Mouse (Mus musculus): ENCODE measurements around the gene Ubash3a. TPM values are rescaled to one million over a fixed set of nuclear protein-coding genes. Genes with fewer than 3 reads are reported as not detected.

Gene Ubash3a
- total and polyA plus RNA-seq, 3 experiments: 27.6 to 57.4 (median 30.2) TPM

DNA sequence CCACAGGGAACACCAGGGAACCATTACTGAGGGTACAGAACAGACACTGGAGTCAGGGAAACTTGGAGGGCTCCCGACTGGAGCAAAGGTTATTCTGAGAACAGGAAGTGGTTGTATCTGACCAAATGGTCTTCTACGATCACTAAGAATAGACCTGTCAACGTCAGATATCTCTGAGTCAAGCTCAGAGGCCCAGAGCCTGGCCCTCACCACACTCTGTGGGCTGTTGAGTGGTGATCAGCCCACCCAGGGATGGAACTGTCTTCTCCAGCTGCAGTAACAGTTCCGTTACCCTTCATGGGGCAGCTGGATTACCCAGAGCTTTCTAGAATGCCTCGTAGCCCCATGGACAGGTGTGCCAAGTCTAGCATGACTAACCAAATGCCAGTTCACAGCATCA lies 37.6 kb downstream of the Ubash3a start:
- H3K4me1 ChIP-seq (ENCODE audit: control insufficient read depth in 1 of 2, insufficient read depth in 2 of 2, low read length in 2 of 2): peaks cover 0 to 4% of the 10 kb centered on the region in 2 experiments; a peak in 2 of 4 replicates
- DNase-seq (ENCODE audit: low read depth, low spot score): no peak
- no peak overlapping the region for H3K9ac ChIP-seq (ENCODE audit: control insufficient read depth, low read depth, low read length, poor library complexity, severe bottlenecking)
- peaks cover 0 to 3% of the 10 kb centered on the region in 2 experiments; a peak in 2 of 4 replicates for H3K36me3 ChIP-seq (ENCODE audit: control insufficient read depth in 1 of 2, insufficient read depth in 2 of 2, low read length in 2 of 2)
- H3K27ac ChIP-seq (ENCODE audit: control insufficient read depth, low read depth, low read length): no peak overlapping the region
- H3K9me3 ChIP-seq (replicated peaks; ENCODE audit: insufficient read depth, low read length): no peaks in the 10 kb centered on the region
- no peak for TF ChIP-seq JUND (IDR thresholded peaks at IDR 0.05; ENCODE audit: low read depth, low read length)
- no peak for TF ChIP-seq ZNF384 (IDR thresholded peaks at IDR 0.05; ENCODE audit: low read depth, low read length)
- TF ChIP-seq KAT2A (conservative IDR thresholded peaks at IDR 0.05; ENCODE audit: low read depth, low read length): no peak
- no peak for TF ChIP-seq ELF1 (IDR thresholded peaks at IDR 0.05; ENCODE audit: low read depth, low read length)
- TF ChIP-seq ZKSCAN1 (IDR thresholded peaks at IDR 0.05; ENCODE audit: low read depth, low read length): no peak
- TF ChIP-seq POLR2AphosphoS2 (IDR thresholded peaks at IDR 0.05; ENCODE audit: low read length): no peak
- TF ChIP-seq BHLHE40 (IDR thresholded peaks at IDR 0.05; ENCODE audit: borderline replicate concordance, low read depth, low read length): no peak
- TF ChIP-seq NELFE (IDR thresholded peaks at IDR 0.05; ENCODE audit: low read depth, low read length): no peak
- TF ChIP-seq USF2 (IDR thresholded peaks at IDR 0.05; ENCODE audit: borderline replicate concordance in 1 of 2, insufficient read depth in 1 of 2, low read depth in 1 of 2, low read length in 2 of 2): no peak
- no peak for TF ChIP-seq USF1 (IDR thresholded peaks at IDR 0.05; ENCODE audit: low read depth, low read length)
- TF ChIP-seq MAFK (IDR thresholded peaks at IDR 0.05; ENCODE audit: borderline replicate concordance, low read depth, low read length): no peak
- TF ChIP-seq TBP (IDR thresholded peaks at IDR 0.05; ENCODE audit: low read depth, low read length): no peak
- TF ChIP-seq ETS1 (IDR thresholded peaks at IDR 0.05; ENCODE audit: low read depth, low read length): no peak
- no peak for TF ChIP-seq UBTF (IDR thresholded peaks at IDR 0.05; ENCODE audit: borderline replicate concordance, insufficient read depth, low read depth, low read length)
- H3K4me3 ChIP-seq (ENCODE audit: control insufficient read depth in 1 of 2, insufficient read depth in 1 of 2, low read depth in 2 of 2, low read length in 2 of 2): no peak overlapping the region
- no peaks in the 10 kb centered on the region for H3K27me3 ChIP-seq (ENCODE audit: control insufficient read depth in 1 of 2, insufficient read depth in 2 of 2, low read length in 2 of 2)
- H3K79me2 ChIP-seq (ENCODE audit: control insufficient read depth, insufficient read depth, low read length, poor library complexity): no peaks in the 10 kb centered on the region

DNA sequence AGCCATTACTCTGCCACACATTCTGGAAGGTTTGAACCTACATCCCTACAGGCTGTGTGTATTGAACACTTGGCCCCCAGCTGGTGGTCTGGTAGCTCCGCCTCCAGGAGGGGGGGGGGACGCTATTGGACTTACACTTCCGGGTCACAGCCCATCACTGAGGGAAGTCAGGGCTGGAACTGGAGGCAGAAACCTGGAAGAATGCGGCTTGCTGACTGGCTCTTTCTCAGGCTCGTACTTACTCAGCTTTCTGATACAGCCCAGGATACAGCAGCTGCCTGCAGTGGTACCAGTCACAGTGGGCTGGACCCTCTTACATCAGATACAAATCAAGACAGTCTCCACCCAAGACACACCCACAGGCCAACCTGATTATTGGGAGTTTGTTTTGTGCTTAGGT lies 39.5 kb downstream of the Ubash3a start:
- no peak overlapping the region for H3K9ac ChIP-seq (ENCODE audit: control insufficient read depth, low read depth, low read length, poor library complexity, severe bottlenecking)
- H3K4me1 ChIP-seq (ENCODE audit: control insufficient read depth in 1 of 2, insufficient read depth in 2 of 2, low read length in 2 of 2): peaks cover 0 to 4% of the 10 kb centered on the region in 2 experiments; a peak in 2 of 4 replicates
- DNase-seq (ENCODE audit: low read depth, low spot score): no peak
- H3K27me3 ChIP-seq (ENCODE audit: control insufficient read depth in 1 of 2, insufficient read depth in 2 of 2, low read length in 2 of 2): no peaks in the 10 kb centered on the region
- no peaks in the 10 kb centered on the region for H3K9me3 ChIP-seq (replicated peaks; ENCODE audit: insufficient read depth, low read length)
- H3K36me3 ChIP-seq (ENCODE audit: control insufficient read depth in 1 of 2, insufficient read depth in 2 of 2, low read length in 2 of 2): no peaks in the 10 kb centered on the region
- no peak overlapping the region for H3K27ac ChIP-seq (ENCODE audit: control insufficient read depth, low read depth, low read length)
- no peak for TF ChIP-seq ZC3H11A (IDR thresholded peaks at IDR 0.05; ENCODE audit: low read depth, low read length)
- TF ChIP-seq RAD21 (IDR thresholded peaks at IDR 0.05; ENCODE audit: low read depth, low read length): no peak
- no peak for TF ChIP-seq MYC (IDR thresholded peaks at IDR 0.05; ENCODE audit: low read depth, low read length)
- TF ChIP-seq EP300 (IDR thresholded peaks at IDR 0.05; ENCODE audit: low read depth in 1 of 2, low read length in 2 of 2): no peak
- H3K4me3 ChIP-seq (ENCODE audit: control insufficient read depth in 1 of 2, insufficient read depth in 1 of 2, low read depth in 2 of 2, low read length in 2 of 2): no peak overlapping the region
- H3K79me2 ChIP-seq (ENCODE audit: control insufficient read depth, insufficient read depth, low read length, poor library complexity): no peaks in the 10 kb centered on the region
